Mouse (Mus musculus): Measurements from ENCODE around the gene Ppme1. TPM values are rescaled to one million over a fixed set of nuclear protein-coding genes. Genes with fewer than 3 reads are reported as not detected.
A peak's percentile ranks its signal among the peaks of the same experiment; 100 is the strongest.

Ppme1 gene
- polyA plus RNA-seq, 1 experiment from 2014 or later, result 141 TPM

DNA sequence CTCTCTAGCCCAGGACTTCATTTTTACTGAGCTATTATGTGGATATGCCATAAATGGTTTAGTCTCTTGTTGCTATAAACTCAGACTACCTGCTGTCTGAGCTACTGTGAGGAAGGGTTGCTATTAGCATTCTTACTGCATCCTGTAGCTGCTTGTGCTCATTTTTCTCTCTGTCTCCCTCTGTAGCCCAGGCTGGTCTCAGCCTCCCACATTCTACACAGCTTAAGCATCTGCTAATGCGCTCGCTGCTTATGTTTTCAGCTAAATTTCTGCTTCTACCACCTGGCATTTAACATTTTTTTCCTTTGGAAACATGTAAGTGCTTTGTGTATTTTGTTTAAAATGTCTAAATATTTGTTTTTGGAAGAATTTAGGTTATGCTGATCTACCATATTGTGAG, 76.4 kb downstream of the Ppme1 start:
- no peaks in the 10 kb centered on the region for H3K36me3 ChIP-seq
- H3K27ac ChIP-seq, result no peak overlapping the region
- no peaks in the 10 kb centered on the region for H3K9me3 ChIP-seq
- no peak overlapping the region for H3K4me2 ChIP-seq
- no peak for ATAC-seq (ENCODE audit: low FRiP score)
- 85% methylated on average over 2 of the region's 2 CpGs for WGBS
- H3K4me3 ChIP-seq, result no peak overlapping the region
- peaks cover 4% of the 10 kb centered on the region for H3K4me1 ChIP-seq (replicated peaks)
- no peak overlapping the region for H3K9ac ChIP-seq
- H3K27me3 ChIP-seq, result no peaks in the 10 kb centered on the region

GRCm38 (mm10) chr7:100293546-100293945, 78.6 kb downstream of the Ppme1 start:
- Histone ChIP-seq H3K9ac (no peak overlapping the region), H3K4me1 (replicated peaks) (peaks cover 9% of the 10 kb centered on the region), H3K36me3 (no peaks in the 10 kb centered on the region), H3K27me3 (no peaks in the 10 kb centered on the region), H3K4me2 (no peak overlapping the region), H3K27ac (no peak overlapping the region), H3K9me3 (no peaks in the 10 kb centered on the region), H3K4me3 (no peak overlapping the region)
- WGBS, result 83% methylated on average over 8 of the region's 8 CpGs
- ATAC-seq (ENCODE audit: low FRiP score), result no peak

- ATAC-seq (ENCODE audit: low FRiP score), result 0 out of 2 replicates have a peak, but pooled peaks have one; percentile 34
- peak overlapping the region; percentile 81 for H3K27ac ChIP-seq
Measured at GRCm38 (mm10) chr7:100288622-100289021, 83.5 kb downstream of the Ppme1 start.

GRCm38 (mm10) chr7:100287748-100288578, 84.1 kb downstream of the Ppme1 start:
- 20% methylated on average over 7 of the region's 7 CpGs for WGBS
- Histone ChIP-seq H3K4me2 (peak overlapping the region; percentile 23), H3K9me3 (no peaks in the 10 kb centered on the region), H3K27me3 (peaks cover 22% of the 10 kb centered on the region), H3K4me3 (no peak overlapping the region), H3K36me3 (no peaks in the 10 kb centered on the region), H3K27ac (peak overlapping the region; percentile 81), H3K4me1 (replicated peaks) (peaks cover 30% of the 10 kb centered on the region), H3K9ac (no peak overlapping the region)
- peak; percentile 67; the same call in 1 of the 2 replicates for ATAC-seq (ENCODE audit: low FRiP score)

More at GRCm38 (mm10) chr7:100288622-100289021, 83.5 kb downstream of the Ppme1 start:
- Histone ChIP-seq H3K4me3 (no peak overlapping the region), H3K27me3 (peaks cover 22% of the 10 kb centered on the region), H3K9ac (no peak overlapping the region), H3K36me3 (no peaks in the 10 kb centered on the region), H3K4me2 (peak overlapping the region; percentile 23), H3K9me3 (no peaks in the 10 kb centered on the region), H3K4me1 (replicated peaks) (peaks cover 26% of the 10 kb centered on the region)
- 44% methylated on average over 11 of the region's 11 CpGs for WGBS

- peaks cover 22% of the 10 kb centered on the region for H3K27me3 ChIP-seq
- H3K4me1 ChIP-seq (replicated peaks), result peaks cover 34% of the 10 kb centered on the region
- no peaks in the 10 kb centered on the region for H3K36me3 ChIP-seq
- peak within 1 kb of the TSS; percentile 81 for H3K9ac ChIP-seq
- under 1% methylated on average over 46 of the region's 53 CpGs for WGBS
- peak within 1 kb of the TSS; percentile 58 for H3K4me3 ChIP-seq
- H3K9me3 ChIP-seq, result no peaks in the 10 kb centered on the region
- peak within 1 kb of the TSS; percentile 92 for H3K4me2 ChIP-seq
- H3K27ac ChIP-seq, result peak within 1 kb of the TSS; percentile 64
- peak; percentile 62 for ATAC-seq (ENCODE audit: low FRiP score)
Measured at GRCm38 (mm10) chr7:100285383-100285782, 86.7 kb downstream of the Ppme1 start, which contains the start of gene P4ha3. Gene P4ha3, plus strand, starts transcription at chr7:100285520.

GRCm38 (mm10) chr7:100283298-100283697, 88.8 kb downstream of the Ppme1 start:
- no peak for ATAC-seq (ENCODE audit: low FRiP score)
- H3K4me3 ChIP-seq, result no peak overlapping the region
- no peaks in the 10 kb centered on the region for H3K9me3 ChIP-seq
- peaks cover 21% of the 10 kb centered on the region for H3K27me3 ChIP-seq
- H3K9ac ChIP-seq, result no peak overlapping the region
- no peaks in the 10 kb centered on the region for H3K36me3 ChIP-seq
- H3K27ac ChIP-seq, result no peak overlapping the region
- WGBS, result 23% methylated on average over 3 of the region's 3 CpGs
- peaks cover 27% of the 10 kb centered on the region for H3K4me1 ChIP-seq (replicated peaks)
- H3K4me2 ChIP-seq, result no peak overlapping the region

- Histone ChIP-seq H3K9me3 (no peaks in the 10 kb centered on the region), H3K4me3 (no peak overlapping the region), H3K27ac (no peak overlapping the region), H3K4me2 (no peak overlapping the region), H3K4me1 (replicated peaks) (peaks cover 20% of the 10 kb centered on the region), H3K27me3 (peaks cover 19% of the 10 kb centered on the region), H3K36me3 (no peaks in the 10 kb centered on the region), H3K9ac (no peak overlapping the region)
- 38% methylated on average over 3 of the region's 3 CpGs for WGBS
- no peak for ATAC-seq (ENCODE audit: low FRiP score)
Measured at GRCm38 (mm10) chr7:100281596-100281995, 90.5 kb downstream of the Ppme1 start.

DNA sequence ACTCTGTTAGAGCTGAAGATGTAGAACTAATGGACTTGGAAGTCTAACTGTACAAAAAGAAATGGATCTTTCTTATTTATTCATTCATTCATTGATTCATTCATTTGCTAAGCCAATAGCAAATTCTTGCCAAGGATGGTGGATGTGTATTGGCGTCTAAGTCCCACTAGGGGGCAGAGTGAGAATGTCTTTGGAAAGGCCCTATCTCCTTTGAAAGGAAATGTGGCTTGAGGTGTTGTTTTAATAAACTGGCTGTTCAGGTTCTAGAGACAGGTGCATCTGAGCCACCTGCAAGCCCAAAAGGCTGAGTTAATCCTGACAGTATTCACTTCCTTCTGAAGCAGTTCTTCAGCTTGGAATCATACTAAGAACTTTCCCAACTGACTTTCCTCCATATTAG, 92.3 kb downstream of the Ppme1 start:
- 0% methylated on average over 1 of the region's 1 CpGs for WGBS
- Histone ChIP-seq H3K9me3 (no peaks in the 10 kb centered on the region), H3K4me3 (no peak overlapping the region), H3K27ac (no peak overlapping the region), H3K4me1 (replicated peaks) (peaks cover 8% of the 10 kb centered on the region; the same call in 1 of the 2 replicates), H3K36me3 (peaks cover under 1% of the 10 kb centered on the region; the same call in 1 of the 2 replicates), H3K9ac (no peak overlapping the region), H3K27me3 (peaks cover 5% of the 10 kb centered on the region; the same call in 1 of the 2 replicates), H3K4me2 (no peak overlapping the region)
- ATAC-seq (ENCODE audit: low FRiP score), result no peak

Other genes with a start within 250 kb of the Ppme1 start
- gene Lipt2, start 213.0 kb downstream of the Ppme1 start, polyA plus RNA-seq (2015; fragmentation: Nextera tagmentation; extraction: Ambion mirVana), result 16.3 and 17.3 TPM in 2 replicates
- 0.58 and 0.66 TPM in 2 replicates for gene Kcne3, start 195.8 kb downstream of the Ppme1 start, polyA plus RNA-seq (2015; fragmentation: Nextera tagmentation; extraction: Ambion mirVana)
- gene Pgm2l1, start 144.9 kb downstream of the Ppme1 start, polyA plus RNA-seq (2015; fragmentation: Nextera tagmentation; extraction: Ambion mirVana), result 21.0 and 21.4 TPM in 2 replicates
- gene P4ha3, start 86.8 kb downstream of the Ppme1 start, polyA plus RNA-seq (2015; fragmentation: Nextera tagmentation; extraction: Ambion mirVana), result 5.9 and 6.4 TPM in 2 replicates
- 19.6 and 22.4 TPM in 2 replicates for gene C2cd3, start 74 bp downstream of the Ppme1 start, polyA plus RNA-seq (2015; fragmentation: Nextera tagmentation; extraction: Ambion mirVana)
- gene Ucp3, start 100.7 kb upstream of the Ppme1 start, polyA plus RNA-seq (2015; fragmentation: Nextera tagmentation; extraction: Ambion mirVana), result not detected in 2 replicates
- gene Ucp2, start 121.0 kb upstream of the Ppme1 start, polyA plus RNA-seq (2015; fragmentation: Nextera tagmentation; extraction: Ambion mirVana), result 75.2 and 78.6 TPM in 2 replicates
- gene Dnajb13, start 142.7 kb upstream of the Ppme1 start, polyA plus RNA-seq (2015; fragmentation: Nextera tagmentation; extraction: Ambion mirVana), result 4.4 and 8.5 TPM in 2 replicates
- 15.8 and 17.2 TPM in 2 replicates for gene Coa4, start 164.8 kb upstream of the Ppme1 start, polyA plus RNA-seq (2015; fragmentation: Nextera tagmentation; extraction: Ambion mirVana)
- 224 and 226 TPM in 2 replicates for gene Rab6a, start 235.1 kb upstream of the Ppme1 start, polyA plus RNA-seq (2015; fragmentation: Nextera tagmentation; extraction: Ambion mirVana)
- gene Mrpl48, start 236.0 kb upstream of the Ppme1 start, polyA plus RNA-seq (2015; fragmentation: Nextera tagmentation; extraction: Ambion mirVana), result 81.8 and 91.8 TPM in 2 replicates

All from hindbrain, embryonic 13.5 days (tissue).